Mouse (Mus musculus) embryonic facial prominence, embryonic 11.5 days (tissue): ENCODE measurements around the gene Calm2. TPM values are rescaled to one million over a fixed set of nuclear protein-coding genes. Genes with fewer than 3 reads are reported as not detected.

ENCODE experiments used
- ATAC-seq: fragments of 200-750 bp; cut with Nextera tagmentation; replicated peaks from 2 replicates; pipeline ENCODE4 v1.8.0; 2017; ENCODE audit warnings: low read depth; ENCODE audit not compliant: insufficient number of reproducible peaks, low FRiP score, low TSS enrichment
- DNase-seq: peaks from one replicate; pipeline ENCODE4 v3.0.0-alpha.2; 2015; ENCODE audit warnings: low spot score
- H3K27ac ChIP-seq: fragments of 300-500 bp; sonication (generic); replicated peaks from 2 replicates; pipeline ENCODE4 v1.5.1; 2014; ENCODE audit warnings: mild to moderate bottlenecking, low read depth, low read length, control low read depth
- H3K27me3 ChIP-seq: fragments of 300-500 bp; sonication (generic); 2 replicates; pipeline ENCODE4 v1.6.1; 2014; ENCODE audit warnings: mild to moderate bottlenecking, low read length, moderate library complexity, mixed read lengths; ENCODE audit not compliant: control insufficient read depth, insufficient read depth
- H3K36me3 ChIP-seq: fragments of 300-500 bp; sonication (generic); replicated peaks from 2 replicates; pipeline ENCODE4 v1.6.1; 2014; ENCODE audit warnings: low read depth, mild to moderate bottlenecking, low read length, moderate library complexity, mixed read lengths; ENCODE audit not compliant: control insufficient read depth, insufficient read depth
- H3K4me1 ChIP-seq: fragments of 300-500 bp; sonication (generic); 2 replicates; pipeline ENCODE4 v1.6.1; 2014; ENCODE audit warnings: low read length, mixed read lengths; ENCODE audit not compliant: control insufficient read depth, insufficient read depth
- H3K4me2 ChIP-seq: fragments of 300-500 bp; sonication (generic); 2 replicates; pipeline ENCODE4 v1.6.1; 2014; ENCODE audit warnings: low read depth, mild to moderate bottlenecking, control low read depth, low read length, moderate library complexity
- H3K4me3 ChIP-seq: fragments of 300-500 bp; sonication (generic); 2 replicates; pipeline ENCODE4 v1.5.1; 2014; ENCODE audit warnings: low read depth, low read length, control low read depth
- H3K9ac ChIP-seq: fragments of 300-500 bp; sonication (generic); replicated peaks from 2 replicates; pipeline ENCODE4 v1.6.1; 2014; ENCODE audit warnings: mild to moderate bottlenecking, control low read depth, low read length
- H3K9me3 ChIP-seq: fragments of 300-500 bp; sonication (generic); replicated peaks from 2 replicates; pipeline ENCODE4 v1.6.1; 2016; ENCODE audit warnings: mild to moderate bottlenecking, low read length, inconsistent platforms, mixed read lengths; ENCODE audit not compliant: control insufficient read depth
- WGBS: fragments of 180-500 bp; shearing (Covaris S2); extraction: QIAGEN DNeasy Blood & Tissue Kit; methylation state at CpG from one replicate; pipeline ENCODE4 v1.1.7; 2014; 5-methylcytosine and 5-hydroxymethylcytosine counted together
- polyA plus RNA-seq: library from polyadenylated mRNA; unstranded; fragments of >200 nt; fragmentation: Nextera tagmentation; extraction: Ambion mirVana; gene quantifications from 2 replicates; pipeline ENCODE4 v1.2.1, GENCODE M21; 2014

The Calm2 gene
- polyA plus RNA-seq, 1 experiment from 2014 or later = 1,315 TPM

DNA sequence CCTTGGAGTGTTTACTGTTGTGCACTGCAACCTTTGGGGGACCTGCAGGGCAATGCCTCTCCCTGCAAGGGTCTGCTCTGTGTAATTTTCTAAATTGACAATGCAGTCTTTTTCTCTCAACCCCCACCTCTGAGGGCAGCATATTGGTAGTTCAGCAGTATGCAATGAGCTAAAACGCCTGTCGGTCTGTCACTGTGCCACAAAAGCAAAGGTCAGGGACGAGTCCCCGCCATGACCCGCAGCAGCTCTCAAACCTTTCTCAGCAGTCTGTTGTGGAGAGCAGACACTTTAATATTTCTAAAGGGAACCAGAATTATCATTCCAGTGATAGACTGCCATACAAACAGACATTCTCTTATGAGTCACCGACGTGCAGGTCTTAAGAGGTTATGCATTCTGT lies 11.2 kb upstream of the Calm2 start:
- no peak overlapping the region for H3K27ac ChIP-seq
- 46% methylated on average over 7 of the region's 7 CpGs for WGBS
- no peak for ATAC-seq

GRCm38 (mm10) chr17:87454121-87454520 lies 7.4 kb upstream of the Calm2 start:
- Histone ChIP-seq H3K27me3 (no peaks in the 10 kb centered on the region), H3K9me3 (no peaks in the 10 kb centered on the region), H3K4me1 (no peaks in the 10 kb centered on the region), H3K27ac (no peak overlapping the region), H3K36me3 (no peaks in the 10 kb centered on the region), H3K9ac (no peak overlapping the region), H3K4me2 (no peak overlapping the region), H3K4me3 (no peak overlapping the region)
- DNase-seq = no peak
- 82% methylated on average over 3 of the region's 3 CpGs for WGBS
- no peak for ATAC-seq

More for the DNA sequence above, 11.2 kb upstream of the Calm2 start:
- Histone ChIP-seq H3K36me3 (no peaks in the 10 kb centered on the region), H3K4me3 (no peak overlapping the region), H3K9me3 (no peaks in the 10 kb centered on the region), H3K27me3 (no peaks in the 10 kb centered on the region), H3K9ac (no peak overlapping the region), H3K4me2 (no peak overlapping the region), H3K4me1 (no peaks in the 10 kb centered on the region; the same call in 1 of the 2 replicates)
- no peak for DNase-seq

DNA sequence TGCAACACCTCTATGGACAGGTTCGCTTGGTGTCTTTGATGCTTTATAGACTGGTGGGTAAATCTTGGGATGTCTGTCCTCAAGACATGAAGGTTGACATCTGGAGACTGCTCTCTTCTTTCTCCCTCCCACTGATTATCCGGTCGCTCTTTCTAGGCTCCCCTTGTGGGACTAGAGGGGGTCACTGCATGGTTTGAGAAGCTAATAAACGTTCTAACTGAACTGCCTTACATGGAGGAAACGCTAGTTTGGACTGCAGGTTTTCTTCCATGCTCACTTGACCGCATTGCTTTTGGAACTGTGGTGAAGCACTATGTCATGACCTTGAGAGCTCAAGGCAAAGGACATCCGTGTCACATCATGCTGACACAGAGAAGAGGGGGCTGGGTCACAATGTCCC lies 6.6 kb upstream of the Calm2 start:
- H3K4me3 ChIP-seq = no peak overlapping the region
- H3K27ac ChIP-seq = no peak overlapping the region
- 84% methylated on average over 7 of the region's 7 CpGs for WGBS
- no peak for DNase-seq
- no peak for ATAC-seq
- no peak overlapping the region for H3K4me2 ChIP-seq
- H3K9me3 ChIP-seq = no peaks in the 10 kb centered on the region
- no peaks in the 10 kb centered on the region for H3K4me1 ChIP-seq
- H3K27me3 ChIP-seq = no peaks in the 10 kb centered on the region
- H3K36me3 ChIP-seq = no peaks in the 10 kb centered on the region
- H3K9ac ChIP-seq = no peak overlapping the region

DNA sequence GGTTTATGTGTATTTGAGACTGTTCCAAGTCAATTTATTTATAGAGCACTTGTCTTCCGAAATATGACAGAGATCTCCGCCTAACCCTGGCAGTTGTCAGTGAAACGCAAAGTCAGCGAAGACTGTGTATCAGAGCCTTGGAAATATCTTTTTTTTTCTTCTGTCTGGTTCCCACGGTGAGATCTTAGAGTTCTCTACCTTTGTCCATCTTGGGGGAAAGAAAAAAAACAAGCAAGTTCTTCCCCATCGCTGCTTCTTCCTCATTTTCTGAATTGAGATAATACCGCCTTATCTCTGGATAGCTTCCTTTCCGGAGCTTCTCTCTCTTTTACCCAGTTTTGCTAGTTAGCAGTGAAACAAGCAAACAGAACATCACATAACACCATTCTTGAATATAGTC lies 2.1 kb upstream of the Calm2 start:
- no peak overlapping the region for H3K27ac ChIP-seq
- H3K27me3 ChIP-seq = no peaks in the 10 kb centered on the region
- WGBS = 89% methylated on average over 8 of the region's 8 CpGs
- H3K4me2 ChIP-seq = no peak overlapping the region
- no peak overlapping the region for H3K4me3 ChIP-seq
- no peaks in the 10 kb centered on the region for H3K36me3 ChIP-seq
- no peak for DNase-seq
- no peaks in the 10 kb centered on the region for H3K9me3 ChIP-seq
- 0 out of 2 replicates have a peak, but pooled peaks cover 3% of the 10 kb centered on the region for H3K4me1 ChIP-seq
- H3K9ac ChIP-seq = no peak overlapping the region
- ATAC-seq = no peak

DNA sequence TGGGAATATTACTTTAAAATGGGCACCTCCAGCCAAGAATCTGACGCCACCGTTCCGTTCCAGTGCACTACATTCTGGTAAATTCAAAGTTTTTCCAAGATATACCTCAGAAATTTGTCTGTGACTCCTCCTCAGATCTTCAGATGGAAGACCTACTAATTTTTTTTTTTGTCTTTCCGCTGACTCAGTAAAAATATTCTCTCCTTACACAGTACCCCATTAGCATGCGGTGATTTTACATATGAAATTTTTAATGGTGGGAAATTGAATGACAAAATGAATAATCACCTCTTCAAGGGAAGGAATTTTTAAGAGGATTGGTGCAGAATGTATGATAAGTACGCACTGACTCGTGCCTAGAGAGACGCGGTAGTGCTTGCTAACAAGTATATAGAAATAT lies 1.6 kb upstream of the Calm2 start:
- no peak for ATAC-seq

GRCm38 (mm10) chr17:87447612-87448200 lies 971 bp upstream of the Calm2 start:
- Histone ChIP-seq H3K36me3 (no peaks in the 10 kb centered on the region), H3K9me3 (no peaks in the 10 kb centered on the region), H3K27me3 (no peaks in the 10 kb centered on the region), H3K4me1 (0 out of 2 replicates have a peak, but pooled peaks cover 3% of the 10 kb centered on the region), H3K4me3 (peak overlapping the region; percentile 96), H3K27ac (peak overlapping the region; percentile 96; the same call in 1 of the 2 replicates), H3K9ac (peak overlapping the region; percentile 98), H3K4me2 (peak overlapping the region; percentile 39)
- ATAC-seq (no peak), DNase-seq (no peak)
- 42% methylated on average over 12 of the region's 12 CpGs for WGBS

More for the DNA sequence above, 1.6 kb upstream of the Calm2 start:
- Histone ChIP-seq H3K27ac (no peak overlapping the region), H3K9ac (no peak overlapping the region), H3K4me3 (no peak overlapping the region), H3K9me3 (no peaks in the 10 kb centered on the region), H3K36me3 (no peaks in the 10 kb centered on the region), H3K4me2 (no peak overlapping the region), H3K4me1 (0 out of 2 replicates have a peak, but pooled peaks cover 3% of the 10 kb centered on the region), H3K27me3 (no peaks in the 10 kb centered on the region)
- WGBS = 94% methylated on average over 9 of the region's 9 CpGs
- no peak for DNase-seq

GRCm38 (mm10) chr17:87445917-87446766 lies 593 bp downstream of the Calm2 start:
- peak; percentile 66 for ATAC-seq
- H3K36me3 ChIP-seq = no peaks in the 10 kb centered on the region; the same call in 1 of the 2 replicates
- peak overlapping the region; percentile 96 for H3K27ac ChIP-seq
- peak overlapping the region; percentile 98 for H3K9ac ChIP-seq
- DNase-seq = peak; percentile 87
- H3K9me3 ChIP-seq = no peaks in the 10 kb centered on the region
- H3K4me2 ChIP-seq = peak overlapping the region; percentile 70
- H3K4me3 ChIP-seq = peak overlapping the region; percentile 96
- no peaks in the 10 kb centered on the region for H3K27me3 ChIP-seq
- WGBS = 0% methylated on average over 37 of the region's 86 CpGs
- 0 out of 2 replicates have a peak, but pooled peaks cover 3% of the 10 kb centered on the region for H3K4me1 ChIP-seq
